42 mouse cellular contexts compared by ENCODE assay signal in genomic region chr12:88218059-88218458, GRCm38 (mm10). TPM values are rescaled to one million over a fixed set of nuclear protein-coding genes. Genes with fewer than 3 reads are reported as not detected.
"Had no signal": no experiment of that assay in that cellular context is flagged by ENCODE, and none has a peak within 500 bp of the region (broad histone marks: within the 10 kb centered on the region; RNA-seq: fewer than 3 reads in every experiment).

No protein-coding gene starts in this region.

RNA-seq across cellular contexts. Expression of gene Gm8332, which starts 31.8 kb away (rescaled TPM):
- total RNA-seq: heart, postnatal 10 days; heart, postnatal 14 days; heart, postnatal 25 days; heart, postnatal 36 days; heart, postnatal 4 days; hematopoietic stem cell, adult 5-6 weeks; hindbrain, postnatal 0 days; layer of hippocampus, adult 18-20 months; layer of hippocampus, adult 2 months; layer of hippocampus, adult 8-10 months; layer of hippocampus, postnatal 10 days; layer of hippocampus, postnatal 14 days; layer of hippocampus, postnatal 25 days; layer of hippocampus, postnatal 36 days; left cerebral cortex, adult 18-20 months; left cerebral cortex, adult 2 months; left cerebral cortex, adult 8-10 months had no signal
- polyA plus RNA-seq: heart, embryonic 11.5 days; heart, embryonic 12.5 days; heart, embryonic 13.5 days; heart, embryonic 14.5 days; heart, embryonic 15.5 days; heart, embryonic 16.5 days; heart, postnatal 0 days; hindbrain, embryonic 10.5 days; hindbrain, embryonic 11.5 days; hindbrain, embryonic 12.5 days; hindbrain, embryonic 13.5 days; hindbrain, embryonic 14.5 days; hindbrain, embryonic 15.5 days; hindbrain, embryonic 16.5 days; hindbrain, postnatal 0 days; inflammation-experienced regulatory T-cells, adult 6 months; intestine, embryonic 14.5 days; intestine, embryonic 15.5 days; intestine, embryonic 16.5 days; intestine, postnatal 0 days; kidney, adult 2 months; kidney, embryonic 14.5 days; kidney, embryonic 15.5 days; kidney, embryonic 16.5 days; kidney, postnatal 0 days; large intestine, adult 2 months had no signal

RNA-seq across cellular contexts. Expression of gene Gm10436, which starts 36.2 kb away (rescaled TPM):
- total RNA-seq: heart, postnatal 10 days; heart, postnatal 14 days; heart, postnatal 25 days; heart, postnatal 36 days; heart, postnatal 4 days; hematopoietic stem cell, adult 5-6 weeks; hindbrain, postnatal 0 days; layer of hippocampus, adult 18-20 months; layer of hippocampus, adult 2 months; layer of hippocampus, adult 8-10 months; layer of hippocampus, postnatal 10 days; layer of hippocampus, postnatal 14 days; layer of hippocampus, postnatal 25 days; layer of hippocampus, postnatal 36 days; left cerebral cortex, adult 18-20 months; left cerebral cortex, adult 2 months; left cerebral cortex, adult 8-10 months had no signal
- polyA plus RNA-seq: heart, embryonic 11.5 days; heart, embryonic 12.5 days; heart, embryonic 13.5 days; heart, embryonic 14.5 days; heart, embryonic 15.5 days; heart, embryonic 16.5 days; heart, postnatal 0 days; hindbrain, embryonic 10.5 days; hindbrain, embryonic 11.5 days; hindbrain, embryonic 12.5 days; hindbrain, embryonic 13.5 days; hindbrain, embryonic 14.5 days; hindbrain, embryonic 15.5 days; hindbrain, embryonic 16.5 days; hindbrain, postnatal 0 days; inflammation-experienced regulatory T-cells, adult 6 months; intestine, embryonic 14.5 days; intestine, embryonic 15.5 days; intestine, embryonic 16.5 days; intestine, postnatal 0 days; kidney, adult 2 months; kidney, embryonic 14.5 days; kidney, embryonic 15.5 days; large intestine, adult 2 months had no signal

RNA-seq across cellular contexts. Expression of gene Gm5662, which starts 56.2 kb away (rescaled TPM):
- total RNA-seq: heart, postnatal 10 days; heart, postnatal 14 days; heart, postnatal 25 days; heart, postnatal 36 days; heart, postnatal 4 days; hematopoietic stem cell, adult 5-6 weeks; hindbrain, postnatal 0 days; layer of hippocampus, adult 18-20 months; layer of hippocampus, adult 2 months; layer of hippocampus, adult 8-10 months; layer of hippocampus, postnatal 10 days; layer of hippocampus, postnatal 14 days; layer of hippocampus, postnatal 25 days; layer of hippocampus, postnatal 36 days; left cerebral cortex, adult 18-20 months; left cerebral cortex, adult 2 months; left cerebral cortex, adult 8-10 months had no signal
- polyA plus RNA-seq: heart, embryonic 11.5 days; heart, embryonic 12.5 days; heart, embryonic 13.5 days; heart, embryonic 14.5 days; heart, embryonic 15.5 days; heart, embryonic 16.5 days; heart, postnatal 0 days; hindbrain, embryonic 10.5 days; hindbrain, embryonic 11.5 days; hindbrain, embryonic 12.5 days; hindbrain, embryonic 13.5 days; hindbrain, embryonic 14.5 days; hindbrain, embryonic 15.5 days; hindbrain, embryonic 16.5 days; hindbrain, postnatal 0 days; inflammation-experienced regulatory T-cells, adult 6 months; intestine, embryonic 14.5 days; intestine, embryonic 15.5 days; intestine, embryonic 16.5 days; intestine, postnatal 0 days; kidney, adult 2 months; kidney, embryonic 14.5 days; large intestine, adult 2 months had no signal
